Mouse (Mus musculus) forebrain, embryonic 15.5 days (tissue): Measurements from ENCODE around the gene Hpd. TPM values are rescaled to one million over a fixed set of nuclear protein-coding genes. Genes with fewer than 3 reads are reported as not detected.

Experiments used
- ATAC-seq: fragments of 200-750 bp; cut with Nextera tagmentation; replicated peaks from 2 replicates; pipeline ENCODE4 v1.8.0; 2017; ENCODE audit warnings: mild to moderate bottlenecking, moderate TSS enrichment, moderate library complexity
- H3K27ac ChIP-seq: fragments of 300-500 bp; sonication (generic); replicated peaks from 2 replicates; pipeline ENCODE4 v1.5.1; 2015; ENCODE audit warnings: mild to moderate bottlenecking, inconsistent platforms
- H3K27me3 ChIP-seq: fragments of 300-500 bp; sonication (generic); 2 replicates; pipeline ENCODE4 v1.6.1; 2015; ENCODE audit warnings: inconsistent platforms
- H3K36me3 ChIP-seq: fragments of 300-500 bp; sonication (generic); 2 replicates; pipeline ENCODE4 v1.6.1; 2015; ENCODE audit warnings: mild to moderate bottlenecking, inconsistent platforms
- H3K4me1 ChIP-seq: fragments of 300-500 bp; sonication (generic); 2 replicates; pipeline ENCODE4 v1.6.1; 2015; ENCODE audit warnings: inconsistent platforms
- H3K4me2 ChIP-seq: fragments of 300-500 bp; sonication (generic); replicated peaks from 2 replicates; pipeline ENCODE4 v1.6.1; 2015; ENCODE audit warnings: mild to moderate bottlenecking, inconsistent platforms
- H3K4me3 ChIP-seq: fragments of 300-500 bp; sonication (generic); 2 replicates; pipeline ENCODE4 v1.5.1; 2015; ENCODE audit warnings: mild to moderate bottlenecking, inconsistent platforms
- H3K9ac ChIP-seq: fragments of 300-500 bp; sonication (generic); replicated peaks from 2 replicates; pipeline ENCODE4 v1.6.1; 2015; ENCODE audit warnings: mild to moderate bottlenecking, inconsistent platforms
- H3K9me3 ChIP-seq: fragments of 300-500 bp; sonication (generic); 2 replicates; pipeline ENCODE4 v1.6.1; 2016; ENCODE audit warnings: inconsistent platforms
- WGBS: fragments of 180-500 bp; shearing (Covaris S2); methylation state at CpG from one replicate; pipeline ENCODE4 v1.1.7; 2015; ENCODE audit warnings: mixed read lengths; 5-methylcytosine and 5-hydroxymethylcytosine counted together
- polyA plus RNA-seq: library from polyadenylated mRNA; unstranded; fragments of >200 nt; fragmentation: Nextera tagmentation; extraction: Ambion mirVana; gene quantifications from 2 replicates; pipeline ENCODE4 v1.2.1, GENCODE M21; 2015

The Hpd gene
- polyA plus RNA-seq, 1 experiment from 2014 or later: not detected

DNA sequence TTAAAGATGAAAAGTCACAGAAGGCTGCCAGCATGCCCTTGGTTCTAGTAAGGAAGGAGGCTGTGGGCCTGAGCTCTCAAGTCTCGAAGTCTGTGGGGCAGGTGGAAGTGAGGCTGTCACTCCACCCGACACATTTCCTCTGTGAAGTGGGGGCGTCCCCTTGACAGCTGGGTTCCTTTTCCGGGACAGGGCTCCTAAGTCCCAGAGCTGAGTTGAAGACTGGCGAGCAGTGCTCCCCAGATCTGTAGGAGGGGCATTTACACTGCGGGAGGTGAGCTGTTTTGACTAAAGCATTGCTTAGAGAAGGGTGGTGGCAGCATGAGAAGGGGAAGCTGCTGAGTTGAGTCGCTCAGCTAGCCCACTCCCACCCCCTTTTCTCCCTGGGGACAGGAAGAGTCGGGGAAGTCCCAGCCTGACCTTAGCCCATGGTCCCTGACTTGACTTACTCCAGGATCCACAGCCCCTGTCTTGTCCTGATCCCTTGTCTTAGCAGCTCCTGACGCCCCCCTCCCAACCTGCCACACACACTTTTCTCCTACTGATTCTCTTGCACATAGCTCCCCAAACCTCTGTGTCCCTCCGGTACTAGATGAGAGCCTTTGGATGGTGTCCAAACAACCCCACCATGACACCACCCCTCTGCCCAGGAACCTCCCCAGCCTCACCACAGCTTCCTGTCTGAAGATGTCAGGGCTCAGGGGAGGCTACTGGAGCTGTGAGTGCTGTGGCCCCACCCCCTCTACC is 53.9 kb downstream of the Hpd start:
- Histone ChIP-seq H3K36me3 (peaks cover 20% of the 10 kb centered on the region; the same call in 1 of the 2 replicates), H3K9ac (no peak overlapping the region; the same call in 1 of the 2 replicates), H3K27me3 (no peaks in the 10 kb centered on the region), H3K27ac (no peak overlapping the region), H3K4me3 (no peak overlapping the region), H3K4me1 (peaks cover 27% of the 10 kb centered on the region), H3K9me3 (no peaks in the 10 kb centered on the region), H3K4me2 (no peak overlapping the region)
- 64% methylated on average over 10 of the region's 10 CpGs for WGBS
- no peak for ATAC-seq

DNA sequence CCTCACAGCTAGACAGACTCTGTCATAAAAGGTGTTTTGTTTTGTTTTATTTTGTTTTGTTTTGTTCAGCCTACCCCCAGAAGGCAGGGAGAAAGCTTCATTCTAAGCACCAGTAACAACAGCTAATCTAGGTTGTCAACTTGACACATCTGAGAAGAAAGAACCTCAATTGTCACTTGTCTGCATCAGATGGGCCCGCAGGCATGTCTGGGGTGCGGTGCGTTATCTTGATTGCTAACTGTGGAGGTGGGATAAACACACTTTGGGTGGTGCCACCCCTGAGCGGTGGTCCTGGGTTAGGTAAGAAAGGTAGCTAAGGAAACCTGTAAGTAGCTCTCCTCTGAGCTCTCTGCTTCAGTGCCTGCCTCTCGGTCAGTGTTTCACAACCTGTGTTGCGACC is 55.5 kb downstream of the Hpd start:
- Histone ChIP-seq H3K27me3 (no peaks in the 10 kb centered on the region), H3K4me3 (no peak overlapping the region), H3K36me3 (peaks cover 23% of the 10 kb centered on the region), H3K27ac (no peak overlapping the region), H3K4me2 (no peak overlapping the region), H3K4me1 (peaks cover 11% of the 10 kb centered on the region), H3K9ac (no peak overlapping the region), H3K9me3 (no peaks in the 10 kb centered on the region)
- WGBS: 76% methylated on average over 6 of the region's 6 CpGs
- no peak for ATAC-seq

DNA sequence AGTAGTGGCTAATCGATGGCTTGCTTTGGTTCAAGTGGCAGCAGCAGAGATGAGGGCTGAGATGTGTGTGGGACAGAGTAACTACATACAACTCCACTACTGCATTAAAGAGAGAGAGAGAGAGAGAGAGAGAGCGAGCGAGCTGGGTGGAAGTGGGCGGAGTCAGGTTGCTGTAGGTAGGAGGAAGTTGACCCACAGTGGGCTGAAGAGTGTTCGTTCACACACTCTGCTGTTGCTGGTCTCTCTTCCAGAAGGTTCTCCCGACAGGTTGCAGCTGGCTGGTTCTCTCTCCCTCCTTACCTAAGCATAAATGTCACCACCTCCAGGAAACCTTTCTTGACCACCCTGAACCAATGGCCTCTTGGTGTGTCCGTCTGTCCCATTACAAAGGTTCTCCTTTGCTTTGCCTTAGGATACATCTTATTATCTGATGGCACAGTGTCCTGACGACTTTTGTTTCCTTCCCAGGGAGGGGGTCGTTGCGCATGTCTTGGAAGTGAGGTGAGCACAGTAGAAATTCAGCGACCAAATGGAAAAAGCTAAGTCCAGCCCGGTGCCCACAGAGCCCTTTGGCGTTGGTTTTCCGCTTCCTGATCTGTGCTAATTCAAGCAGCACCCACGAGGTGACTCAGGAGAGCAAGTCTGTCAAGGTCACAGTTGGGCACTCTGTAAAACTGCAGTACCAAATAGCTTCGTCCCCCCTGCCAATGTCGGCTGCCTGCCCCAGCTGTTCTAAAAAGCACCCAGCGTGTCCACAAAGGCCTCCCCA is 56.7 kb downstream of the Hpd start:
- no peaks in the 10 kb centered on the region for H3K27me3 ChIP-seq
- H3K9me3 ChIP-seq: no peaks in the 10 kb centered on the region
- H3K36me3 ChIP-seq: peaks cover 23% of the 10 kb centered on the region
- no peak for ATAC-seq
- H3K9ac ChIP-seq: no peak overlapping the region
- H3K27ac ChIP-seq: no peak overlapping the region
- WGBS: 88% methylated on average over 18 of the region's 18 CpGs
- no peak overlapping the region for H3K4me2 ChIP-seq
- peaks cover 6% of the 10 kb centered on the region; the same call in 1 of the 2 replicates for H3K4me1 ChIP-seq
- no peak overlapping the region for H3K4me3 ChIP-seq

DNA sequence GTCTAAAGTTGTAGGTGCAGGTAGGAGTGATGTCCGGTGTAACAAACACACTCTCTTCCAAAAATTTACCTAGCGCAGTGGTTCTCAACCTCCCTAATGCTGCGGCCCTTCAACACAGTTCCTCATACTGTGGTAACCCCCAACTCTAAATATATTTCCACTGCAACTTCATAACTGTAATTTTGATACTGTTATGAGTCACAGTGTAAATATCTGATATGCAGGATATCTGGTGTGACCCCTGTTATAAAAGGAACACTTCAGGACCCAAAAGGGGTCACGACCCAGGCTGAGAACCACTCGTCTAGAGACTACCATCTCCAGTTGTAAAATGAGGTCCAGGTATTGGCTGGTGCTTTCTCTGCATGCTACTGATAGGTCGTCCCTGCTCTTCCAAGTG is 57.4 kb downstream of the Hpd start:
- no peak for ATAC-seq
- Histone ChIP-seq H3K9ac (no peak overlapping the region), H3K36me3 (peaks cover 18% of the 10 kb centered on the region), H3K4me1 (peaks cover 3% of the 10 kb centered on the region; the same call in 1 of the 2 replicates), H3K4me3 (no peak overlapping the region), H3K4me2 (no peak overlapping the region), H3K27ac (no peak overlapping the region), H3K9me3 (no peaks in the 10 kb centered on the region), H3K27me3 (no peaks in the 10 kb centered on the region)
- WGBS: 90% methylated on average over 6 of the region's 6 CpGs

DNA sequence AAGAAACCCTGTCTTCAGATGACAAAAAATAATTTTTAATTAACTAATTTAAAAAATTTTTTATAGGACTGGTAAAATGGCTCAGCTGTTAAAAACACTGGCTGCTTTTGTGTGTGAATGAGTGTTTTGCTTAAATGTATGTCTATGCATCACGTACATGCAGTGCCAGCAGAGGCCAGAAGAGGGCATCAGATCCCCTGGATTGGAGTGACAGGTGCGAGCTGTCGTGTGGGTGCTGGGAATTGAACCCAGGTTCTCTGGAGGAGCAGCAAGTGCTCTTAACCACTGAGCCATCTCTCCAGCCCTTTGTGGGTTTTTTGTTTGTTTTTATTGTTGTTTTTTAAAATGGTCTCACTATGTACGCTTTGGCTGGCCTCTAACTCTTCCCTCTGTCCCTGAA is 60.3 kb downstream of the Hpd start:
- H3K4me1 ChIP-seq: no peaks in the 10 kb centered on the region
- H3K4me2 ChIP-seq: no peak overlapping the region
- no peak overlapping the region for H3K9ac ChIP-seq
- no peaks in the 10 kb centered on the region for H3K27me3 ChIP-seq
- WGBS: 91% methylated on average over 4 of the region's 4 CpGs
- H3K27ac ChIP-seq: no peak overlapping the region
- no peak overlapping the region for H3K4me3 ChIP-seq
- ATAC-seq: no peak
- H3K36me3 ChIP-seq: peaks cover 14% of the 10 kb centered on the region
- H3K9me3 ChIP-seq: no peaks in the 10 kb centered on the region

Other genes starting within 250 kb of the Hpd start
- 138 and 141 TPM in 2 replicates for gene Kdm2b, start 192.9 kb downstream of the Hpd start, polyA plus RNA-seq
- gene Orai1, start 167.7 kb downstream of the Hpd start, polyA plus RNA-seq: 14.0 and 14.9 TPM in 2 replicates
- 1.1 and 2.2 TPM in 2 replicates for gene Morn3, start 135.7 kb downstream of the Hpd start, polyA plus RNA-seq
- 16.0 and 16.9 TPM in 2 replicates for gene Tmem120b, start 114.3 kb downstream of the Hpd start, polyA plus RNA-seq
- 11.4 and 12.4 TPM in 2 replicates for gene Rhof, start 50.0 kb downstream of the Hpd start, polyA plus RNA-seq
- 13.6 and 13.7 TPM in 2 replicates for gene Setd1b, start 40.5 kb downstream of the Hpd start, polyA plus RNA-seq
- 82.0 and 82.9 TPM in 2 replicates for gene Psmd9, start 13.3 kb downstream of the Hpd start, polyA plus RNA-seq
- gene Wdr66, start 69.4 kb upstream of the Hpd start, polyA plus RNA-seq: 2.7 TPM in 2 replicates
- gene Bcl7a, start 161.1 kb upstream of the Hpd start, polyA plus RNA-seq: 80.6 and 89.3 TPM in 2 replicates
- gene Mlxip, start 212.1 kb upstream of the Hpd start, polyA plus RNA-seq: 16.9 and 17.0 TPM in 2 replicates